Mouse (Mus musculus) kidney, postnatal 10 days (tissue): Measurements from ENCODE around the gene Pnliprp1.

Experiments used
- DNase-seq: peaks from one replicate; pipeline ENCODE4 v3.0.0; 2021; ENCODE audit warnings: mixed read lengths

Gene Pnliprp1

DNA sequence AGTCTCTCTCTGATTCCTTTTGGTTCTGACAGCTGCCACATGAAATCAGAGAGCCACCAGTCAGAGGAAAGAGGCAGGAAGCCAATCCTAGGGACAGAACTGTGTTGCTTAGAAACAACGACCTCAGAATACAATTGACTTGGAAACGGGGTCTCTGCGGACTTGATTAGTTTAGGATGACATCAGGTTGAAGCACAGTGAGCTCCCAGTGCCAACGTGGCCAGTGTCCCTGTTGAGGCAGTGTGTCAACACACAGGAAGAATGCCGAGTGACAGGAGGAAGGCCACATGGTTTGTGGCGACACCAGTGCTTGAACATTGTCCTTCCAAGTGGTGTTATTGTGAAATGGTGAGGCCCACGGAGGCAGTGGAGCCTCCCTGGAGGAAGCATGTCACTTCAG is 55.3 kb downstream of the Pnliprp1 start:
- no peak for DNase-seq

DNA sequence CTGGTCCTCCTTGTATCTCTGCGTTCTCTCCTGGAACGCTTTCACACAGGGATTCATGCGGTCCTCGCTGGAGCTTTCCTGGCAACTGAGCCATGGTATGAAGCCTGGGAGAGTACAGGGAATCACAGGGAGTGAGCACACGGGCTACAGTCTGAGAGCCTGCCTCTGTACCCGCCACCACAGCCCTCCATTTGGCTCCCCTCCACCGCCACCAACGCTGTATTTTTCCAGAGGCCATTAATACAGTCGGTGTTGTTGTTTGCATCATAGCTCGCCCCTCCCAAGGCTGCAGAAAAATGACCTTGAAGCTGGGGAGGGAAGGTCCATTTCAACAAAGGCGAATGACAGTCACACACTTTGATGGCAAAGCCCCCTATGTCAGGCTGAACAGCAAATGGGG is 60.5 kb downstream of the Pnliprp1 start:
- DNase-seq: no peak
